Mouse (Mus musculus) gastrocnemius, postnatal 14 days (tissue): ENCODE data around the gene Cdc14b. TPM values are rescaled to one million over a fixed set of nuclear protein-coding genes. Genes with fewer than 3 reads are reported as not detected.
A peak's percentile ranks its signal among the peaks of the same experiment; 100 is the strongest.

Experiments used
- DNase-seq: peaks from one replicate; pipeline ENCODE4 v3.0.0; 2021; ENCODE audit warnings: mixed read lengths
- intact Hi-C: fragments of 180-260 bp; cut with DNase I; formaldehyde crosslinking; loops from one replicate; pipeline ENCODE4 v1.15.1; 2025; ENCODE audit warnings: low total_unique reads
- total RNA-seq, 2 experiments: library from RNA; stranded (reverse); gene quantifications; 2 replicates each; pipeline ENCODE4 v1.2.3; 2021

Gene Cdc14b
- total RNA-seq, 2 experiments from 2014 or later, result 4.0 to 4.4 TPM

- intact Hi-C loops, result loop anchor here (10.0 kb wide), 1 partner anchor 119 kb away; no protein-coding TSS in a partner anchor
- no peak for DNase-seq
These were observed 89.5 kb downstream of the Cdc14b start for GRCm38 (mm10) chr13:64185586-64185985.

- intact Hi-C loops, result loop anchor here (10.0 kb wide), 1 partner anchor 120 kb away; no protein-coding TSS in a partner anchor
These were observed 89.9 kb downstream of the Cdc14b start for GRCm38 (mm10) chr13:64185176-64185575.

GRCm38 (mm10) chr13:64184361-64184760 lies 90.7 kb downstream of the Cdc14b start:
- intact Hi-C loops, result loop anchor here (10.0 kb wide), 1 partner anchor 120 kb away; no protein-coding TSS in a partner anchor
- DNase-seq, result no peak

More at GRCm38 (mm10) chr13:64185176-64185575, 89.9 kb downstream of the Cdc14b start:
- no peak for DNase-seq

GRCm38 (mm10) chr13:64183583-64183982 lies 91.5 kb downstream of the Cdc14b start:
- no peak for DNase-seq
- intact Hi-C loops, result loop anchor here (10.0 kb wide), 1 partner anchor 121 kb away; no protein-coding TSS in a partner anchor

- DNase-seq, result no peak
- intact Hi-C loops, result loop anchor here (10.0 kb wide), 1 partner anchor 123 kb away; no protein-coding TSS in a partner anchor
These were observed 93.0 kb downstream of the Cdc14b start for GRCm38 (mm10) chr13:64182091-64182490.

GRCm38 (mm10) chr13:64180888-64181287 lies 94.2 kb downstream of the Cdc14b start:
- DNase-seq, result peak; percentile 26

GRCm38 (mm10) chr13:64180300-64180699 lies 94.8 kb downstream of the Cdc14b start:
- DNase-seq, result no peak
- intact Hi-C loops, result loop anchor here (10.0 kb wide), 1 partner anchor 125 kb away; no protein-coding TSS in a partner anchor

More at GRCm38 (mm10) chr13:64180888-64181287, 94.2 kb downstream of the Cdc14b start:
- intact Hi-C loops, result loop anchor here (10.0 kb wide), 1 partner anchor 124 kb away; no protein-coding TSS in a partner anchor

- DNase-seq, result no peak
- intact Hi-C loops, result no loop called here
These were observed 96.1 kb downstream of the Cdc14b start for GRCm38 (mm10) chr13:64178746-64179652.

- intact Hi-C loops, result no loop called here
- no peak for DNase-seq
These were observed 97.1 kb downstream of the Cdc14b start for GRCm38 (mm10) chr13:64178000-64178399.

GRCm38 (mm10) chr13:64169746-64170145 lies 105.3 kb downstream of the Cdc14b start:
- no peak for DNase-seq
- intact Hi-C loops, result no loop called here

- DNase-seq, result no peak
- intact Hi-C loops, result no loop called here
These were observed 111.9 kb downstream of the Cdc14b start for GRCm38 (mm10) chr13:64163147-64163715.

GRCm38 (mm10) chr13:64162626-64163025 lies 112.5 kb downstream of the Cdc14b start:
- intact Hi-C loops, result no loop called here
- peak; percentile 10 for DNase-seq

- no peak for DNase-seq
- intact Hi-C loops, result no loop called here
These were observed 113.0 kb downstream of the Cdc14b start for GRCm38 (mm10) chr13:64161916-64162611.

GRCm38 (mm10) chr13:64161548-64161915 lies 113.6 kb downstream of the Cdc14b start, which contains the start of gene Habp4:
Habp4 (plus strand) TSS chr13:64161824.
- intact Hi-C loops, result no loop called here
- DNase-seq, result peak; percentile 99

GRCm38 (mm10) chr13:64156966-64157365 lies 118.1 kb downstream of the Cdc14b start:
- no peak for DNase-seq
- intact Hi-C loops, result no loop called here

- DNase-seq, result no peak
- intact Hi-C loops, result no loop called here
These were observed 119.9 kb downstream of the Cdc14b start for GRCm38 (mm10) chr13:64155171-64155571.

GRCm38 (mm10) chr13:64154651-64155050 lies 120.4 kb downstream of the Cdc14b start:
- DNase-seq, result no peak
- intact Hi-C loops, result no loop called here

GRCm38 (mm10) chr13:64153751-64154267 lies 121.3 kb downstream of the Cdc14b start:
- intact Hi-C loops, result no loop called here

GRCm38 (mm10) chr13:64153083-64153682 lies 121.9 kb downstream of the Cdc14b start, which contains the start of gene Zfp367:
Zfp367 (minus strand) TSS chr13:64153202.
- intact Hi-C loops, result no loop called here
- peak; percentile 97 for DNase-seq

More at GRCm38 (mm10) chr13:64153751-64154267, 121.3 kb downstream of the Cdc14b start:
- peak; percentile 46 for DNase-seq
